25 mouse cellular contexts compared by ENCODE assay signal in genomic region chr1:96853541-96853940, GRCm38 (mm10). TPM values are rescaled to one million over a fixed set of nuclear protein-coding genes. Genes with fewer than 3 reads are reported as not detected.
"Had no signal": no experiment of that assay in that cellular context is flagged by ENCODE, and none has a peak within 500 bp of the region (broad histone marks: within the 10 kb centered on the region; RNA-seq: fewer than 3 reads in every experiment).

No protein-coding gene starts in this region.

- DNase-seq: liver; lung, adult 18-20 months; lung, postnatal 10 days; lung, postnatal 36 days; retina, postnatal 1 day; right cerebral cortex, postnatal 14 days; right cerebral cortex, postnatal 4 days; thymus, adult 2 months; thymus, postnatal 14 days; thymus, postnatal 4 days had no signal

- H3K4me2 ChIP-seq: intestine, embryonic 15.5 days; limb, embryonic 13.5 days; liver, embryonic 12.5 days; liver, embryonic 15.5 days; lung, embryonic 15.5 days; midbrain, embryonic 13.5 days; neural tube, embryonic 13.5 days had no signal

- H3K9ac ChIP-seq: intestine, embryonic 15.5 days; limb, embryonic 13.5 days; liver, embryonic 12.5 days; liver, embryonic 15.5 days; lung, embryonic 15.5 days; midbrain, embryonic 13.5 days; neural tube, embryonic 13.5 days had no signal

- H3K27me3 ChIP-seq: intestine, embryonic 15.5 days; limb, embryonic 13.5 days; liver, embryonic 12.5 days; liver, embryonic 15.5 days; lung, embryonic 15.5 days; megakaryocyte, embryonic 14.5 days; midbrain, embryonic 13.5 days; neural tube, embryonic 13.5 days had no signal

- ATAC-seq: hindbrain, embryonic 16.5 days; intestine, embryonic 15.5 days; liver, embryonic 12.5 days; midbrain, embryonic 13.5 days; midbrain, embryonic 16.5 days had no signal

- H3K27ac ChIP-seq: intestine, embryonic 15.5 days; kidney, postnatal 0 days; limb, embryonic 10.5 days; limb, embryonic 13.5 days; liver, embryonic 12.5 days; liver, embryonic 15.5 days; lung, embryonic 15.5 days; midbrain, embryonic 10.5 days; midbrain, embryonic 13.5 days; neural tube, embryonic 13.5 days; stomach, postnatal 0 days had no signal

- H3K9me3 ChIP-seq: intestine, embryonic 15.5 days; limb, embryonic 10.5 days; limb, embryonic 13.5 days; liver, embryonic 12.5 days; liver, embryonic 15.5 days; lung, embryonic 15.5 days; megakaryocyte, embryonic 14.5 days; midbrain, embryonic 10.5 days; midbrain, embryonic 13.5 days; neural tube, embryonic 13.5 days had no signal

- H3K4me3 ChIP-seq: intestine, embryonic 15.5 days; limb, embryonic 10.5 days; limb, embryonic 13.5 days; liver, embryonic 12.5 days; liver, embryonic 15.5 days; lung, embryonic 15.5 days; megakaryocyte, embryonic 14.5 days; midbrain, embryonic 10.5 days; midbrain, embryonic 13.5 days; myocyte; neural tube, embryonic 13.5 days had no signal

- H3K36me3 ChIP-seq: intestine, embryonic 15.5 days; limb, embryonic 10.5 days; limb, embryonic 13.5 days; liver, embryonic 12.5 days; liver, embryonic 15.5 days; lung, embryonic 15.5 days; midbrain, embryonic 10.5 days; midbrain, embryonic 13.5 days; neural tube, embryonic 13.5 days had no signal

- H3K4me1 ChIP-seq: intestine, embryonic 15.5 days; limb, embryonic 10.5 days; limb, embryonic 13.5 days; liver, embryonic 12.5 days; liver, embryonic 15.5 days; lung, embryonic 15.5 days; megakaryocyte, embryonic 14.5 days; midbrain, embryonic 10.5 days; midbrain, embryonic 13.5 days; neural tube, embryonic 13.5 days had no signal

RNA-seq across cellular contexts. Expression of gene Slco4c1, which starts 18.4 kb away (rescaled TPM):
- polyA plus RNA-seq: limb, embryonic 10.5 days; limb, embryonic 13.5 days; midbrain, embryonic 10.5 days; myocyte had no signal
